Mouse (Mus musculus): ENCODE measurements around the gene Vmn1r103. TPM values are rescaled to one million over a fixed set of nuclear protein-coding genes. Genes with fewer than 3 reads are reported as not detected.
"Not testable (repeated sequence)": the region's sequence is repeated elsewhere in the genome, so short reads cannot be mapped to it uniquely, and the experiment has no call there.

Vmn1r103 gene
- not detected in 2 replicates for polyA plus RNA-seq (2014; fragmentation: Nextera tagmentation; extraction: Ambion mirVana)

DNA sequence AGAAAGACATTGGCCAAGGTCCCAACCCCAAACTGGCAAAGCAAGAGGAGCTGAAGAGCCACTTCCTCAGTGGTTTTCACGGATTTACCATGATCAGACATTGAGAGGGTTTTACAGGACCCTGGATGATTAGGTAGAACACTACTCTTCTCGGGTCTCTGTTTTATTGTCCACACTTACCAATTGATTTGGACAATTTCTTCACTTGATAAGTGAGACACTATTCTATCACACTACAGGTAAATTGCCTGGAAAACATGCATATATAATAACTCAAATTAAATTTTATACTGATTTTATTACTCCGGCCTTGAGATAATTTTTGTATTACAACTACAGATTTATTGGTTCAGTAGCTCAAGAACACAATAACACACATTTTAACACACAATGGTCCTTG is at the start of gene Vmn1r103:
Gene Vmn1r103 (minus strand): TSS at position 101 of the 400 bp plus-strand sequence.
- not testable (repeated sequence) for H3K36me3 ChIP-seq (ENCODE audit: control insufficient read depth, insufficient read depth, low read length); H3K4me3 ChIP-seq (ENCODE audit: low read depth, low read length); H3K9me3 ChIP-seq (ENCODE audit: control insufficient read depth, low read length); H3K4me1 ChIP-seq (replicated peaks; ENCODE audit: control insufficient read depth, insufficient read depth, low read length); H3K27ac ChIP-seq (ENCODE audit: low read depth, low read length); H3K9ac ChIP-seq (ENCODE audit: low read depth, low read length); H3K4me2 ChIP-seq; ATAC-seq (replicated peaks; ENCODE audit: low FRiP score); DNase-seq (ENCODE audit: low spot score); H3K27me3 ChIP-seq (replicated peaks; ENCODE audit: control insufficient read depth, insufficient read depth, low read length)
- no CpG with 5 or more reads among the region's 3 CpGs for WGBS

GRCm38 (mm10) chr7:20545657-20546056 is 35.3 kb upstream of the Vmn1r103 start, which contains the start of gene Gm5726:
Gene Gm5726 (minus strand): TSS chr7:20545757.
- WGBS = no CpG with 5 or more reads among the region's 1 CpGs
- not testable (repeated sequence) for H3K9me3 ChIP-seq (ENCODE audit: control insufficient read depth, low read length); H3K36me3 ChIP-seq (ENCODE audit: control insufficient read depth, insufficient read depth, low read length); H3K4me2 ChIP-seq; H3K27ac ChIP-seq (ENCODE audit: low read depth, low read length); H3K4me1 ChIP-seq (replicated peaks; ENCODE audit: control insufficient read depth, insufficient read depth, low read length); DNase-seq (ENCODE audit: low spot score); ATAC-seq (replicated peaks; ENCODE audit: low FRiP score); H3K9ac ChIP-seq (ENCODE audit: low read depth, low read length); H3K4me3 ChIP-seq (ENCODE audit: low read depth, low read length); H3K27me3 ChIP-seq (replicated peaks; ENCODE audit: control insufficient read depth, insufficient read depth, low read length)

DNA sequence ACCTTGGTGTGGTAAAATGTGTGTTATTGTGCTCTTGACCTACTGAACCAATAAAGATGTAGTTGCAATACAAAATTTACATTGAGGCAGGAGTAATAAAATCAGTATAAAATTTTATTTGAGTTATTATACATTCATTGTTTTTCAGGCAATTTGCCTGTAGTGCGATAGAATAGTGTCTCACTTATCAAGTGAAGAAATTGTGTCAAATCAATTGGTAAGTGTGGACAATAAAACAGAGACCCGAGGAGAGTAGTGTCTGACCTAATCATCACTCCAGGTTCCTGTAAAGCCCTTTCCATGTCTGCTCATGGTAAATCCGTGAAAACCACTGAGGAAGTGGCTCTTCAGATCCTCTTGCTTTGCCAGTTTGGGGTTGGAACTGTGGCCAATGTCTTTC is 23.2 kb upstream of the Vmn1r103 start, which contains the start of gene Vmn1r104:
Gene Vmn1r104 (plus strand): TSS at position 301 of the 400 bp plus-strand sequence.
- WGBS = no CpG with 5 or more reads among the region's 3 CpGs
- not testable (repeated sequence) for ATAC-seq (replicated peaks; ENCODE audit: low FRiP score)

DNA sequence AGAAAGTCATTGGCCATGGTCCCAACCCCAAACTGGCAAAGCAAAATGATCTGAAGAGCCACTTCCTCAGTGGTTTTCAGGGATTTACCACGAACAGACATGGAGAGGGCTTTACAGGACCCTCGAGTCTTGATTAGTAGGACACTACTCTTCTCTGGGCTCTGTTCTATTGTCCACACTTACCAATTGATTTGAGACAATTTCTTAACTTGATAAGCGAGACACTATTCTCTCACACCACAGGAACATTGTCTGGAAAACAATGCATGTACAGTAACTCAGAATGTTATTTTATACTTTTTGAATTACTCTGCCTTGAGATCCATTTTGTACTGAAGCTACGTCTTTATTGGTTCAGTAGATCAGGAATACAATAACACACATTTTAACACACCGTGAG is 35.5 kb downstream of the Vmn1r103 start, which contains the start of gene Gm10670:
Gene Gm10670 (minus strand): TSS at position 101 of the 400 bp plus-strand sequence.
- not testable (repeated sequence) for H3K36me3 ChIP-seq (ENCODE audit: control insufficient read depth, insufficient read depth, low read length); H3K27me3 ChIP-seq (replicated peaks; ENCODE audit: control insufficient read depth, insufficient read depth, low read length)
- no CpG with 5 or more reads among the region's 5 CpGs for WGBS

More for the DNA sequence above, 23.2 kb upstream of the Vmn1r103 start, which contains the start of gene Vmn1r104:
- H3K4me1 ChIP-seq (replicated peaks; ENCODE audit: control insufficient read depth, insufficient read depth, low read length); H3K27ac ChIP-seq (ENCODE audit: low read depth, low read length); H3K27me3 ChIP-seq (replicated peaks; ENCODE audit: control insufficient read depth, insufficient read depth, low read length); DNase-seq (ENCODE audit: low spot score); H3K4me2 ChIP-seq; H3K4me3 ChIP-seq (ENCODE audit: low read depth, low read length); H3K9me3 ChIP-seq (ENCODE audit: control insufficient read depth, low read length); H3K9ac ChIP-seq (ENCODE audit: low read depth, low read length); H3K36me3 ChIP-seq (ENCODE audit: control insufficient read depth, insufficient read depth, low read length): not testable (repeated sequence)

More for the DNA sequence above, 35.5 kb downstream of the Vmn1r103 start, which contains the start of gene Gm10670:
- not testable (repeated sequence) for H3K4me3 ChIP-seq (ENCODE audit: low read depth, low read length); H3K4me1 ChIP-seq (replicated peaks; ENCODE audit: control insufficient read depth, insufficient read depth, low read length); H3K9ac ChIP-seq (ENCODE audit: low read depth, low read length); ATAC-seq (replicated peaks; ENCODE audit: low FRiP score); DNase-seq (ENCODE audit: low spot score); H3K9me3 ChIP-seq (ENCODE audit: control insufficient read depth, low read length); H3K4me2 ChIP-seq; H3K27ac ChIP-seq (ENCODE audit: low read depth, low read length)

Other genes starting within 250 kb of the Vmn1r103 start
- not detected in 2 replicates for gene Gm5890, start 247.7 kb downstream of the Vmn1r103 start, polyA plus RNA-seq (2014; fragmentation: Nextera tagmentation; extraction: Ambion mirVana)
- not detected in 2 replicates for gene Gm4133, start 176.5 kb downstream of the Vmn1r103 start, polyA plus RNA-seq (2014; fragmentation: Nextera tagmentation; extraction: Ambion mirVana)
- gene Gm5728, start 135.1 kb downstream of the Vmn1r103 start, polyA plus RNA-seq (2014; fragmentation: Nextera tagmentation; extraction: Ambion mirVana) = not detected in 2 replicates
- not detected in 2 replicates for gene Vmn1r100, start 92.6 kb downstream of the Vmn1r103 start, polyA plus RNA-seq (2014; fragmentation: Nextera tagmentation; extraction: Ambion mirVana)
- not detected in 2 replicates for gene Vmn1r101, start 67.9 kb downstream of the Vmn1r103 start, polyA plus RNA-seq (2014; fragmentation: Nextera tagmentation; extraction: Ambion mirVana)
- gene Gm10670, start 35.6 kb downstream of the Vmn1r103 start, polyA plus RNA-seq (2014; fragmentation: Nextera tagmentation; extraction: Ambion mirVana) = not detected in 2 replicates
- not detected in 2 replicates for gene Vmn1r104, start 23.3 kb upstream of the Vmn1r103 start, polyA plus RNA-seq (2014; fragmentation: Nextera tagmentation; extraction: Ambion mirVana)
- gene Gm5726, start 35.2 kb upstream of the Vmn1r103 start, polyA plus RNA-seq (2014; fragmentation: Nextera tagmentation; extraction: Ambion mirVana) = not detected in 2 replicates
- not detected in 2 replicates for gene Gm4141, start 65.7 kb upstream of the Vmn1r103 start, polyA plus RNA-seq (2014; fragmentation: Nextera tagmentation; extraction: Ambion mirVana)
- not detected in 2 replicates for gene Gm4513, start 88.5 kb upstream of the Vmn1r103 start, polyA plus RNA-seq (2014; fragmentation: Nextera tagmentation; extraction: Ambion mirVana)
- not detected in 2 replicates for gene Vmn1r107, start 158.4 kb upstream of the Vmn1r103 start, polyA plus RNA-seq (2014; fragmentation: Nextera tagmentation; extraction: Ambion mirVana)
- not detected in 2 replicates for gene Vmn1r111, start 192.7 kb upstream of the Vmn1r103 start, polyA plus RNA-seq (2014; fragmentation: Nextera tagmentation; extraction: Ambion mirVana)
- not detected in 2 replicates for gene Gm10668, start 220.1 kb upstream of the Vmn1r103 start, polyA plus RNA-seq (2014; fragmentation: Nextera tagmentation; extraction: Ambion mirVana)

All from liver, embryonic 11.5 days (tissue).